22 mouse cellular contexts compared by ENCODE assay signal in the genomic region with DNA sequence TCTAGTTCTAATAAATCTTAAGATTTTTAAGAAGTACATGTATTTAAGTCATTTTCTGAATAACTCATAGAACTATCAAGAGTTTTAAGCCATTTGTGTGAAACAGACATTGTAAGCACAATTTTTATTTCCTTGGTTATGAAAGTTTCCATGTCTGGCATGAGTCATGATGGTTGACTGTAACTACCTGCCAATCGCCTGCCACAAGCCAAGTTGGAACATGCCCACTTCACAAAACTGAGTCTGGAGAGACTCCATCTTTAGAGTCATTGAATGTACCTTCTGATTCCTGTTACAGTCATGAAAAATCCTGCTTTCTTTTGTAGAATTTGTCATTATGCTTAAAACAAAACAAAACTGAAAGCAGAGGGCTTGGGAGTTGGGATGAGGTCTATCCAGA. TPM values are rescaled to one million over a fixed set of nuclear protein-coding genes. Genes with fewer than 3 reads are reported as not detected.
DNase-seq lines count a peak whose midpoint lies in the region; ATAC-seq and TF ChIP-seq lines count a peak whose summit lies in the region.
"Had no signal": no experiment of that assay in that cellular context is flagged by ENCODE, and none has a peak within 500 bp of the region (broad histone marks: within the 10 kb centered on the region; RNA-seq: fewer than 3 reads in every experiment).

No protein-coding gene starts in this region.

- H3K9me3 ChIP-seq in midbrain, embryonic 11.5 days (ENCODE audit: control insufficient read depth, low read length) = no peaks in the 10 kb centered on the region
- no peaks in the 10 kb centered on the region for H3K9me3 ChIP-seq in midbrain, embryonic 14.5 days (ENCODE audit: control insufficient read depth, low read length)
- H3K9me3 ChIP-seq: embryonic facial prominence, embryonic 10.5 days; embryonic facial prominence, embryonic 12.5 days; forebrain, embryonic 13.5 days; forebrain, embryonic 15.5 days had no signal

- H3K4me3 ChIP-seq in midbrain, embryonic 11.5 days (ENCODE audit: low read depth, low read length) = no peak overlapping the region
- no peak overlapping the region for H3K4me3 ChIP-seq in midbrain, embryonic 14.5 days (replicated peaks; ENCODE audit: low read depth, low read length)
- no peak overlapping the region for H3K4me3 ChIP-seq in thymus, adult 2 months (ENCODE audit: control insufficient read depth, insufficient read depth, low read length)
- H3K4me3 ChIP-seq: embryonic facial prominence, embryonic 10.5 days; embryonic facial prominence, embryonic 12.5 days; forebrain, embryonic 13.5 days; forebrain, embryonic 15.5 days had no signal

- DNase-seq in midbrain, embryonic 11.5 days (ENCODE audit: low spot score, missing footprints) = peak; percentile 68
- DNase-seq in midbrain, embryonic 14.5 days = no peak
- peak; percentile 42 for DNase-seq in NIH3T3 (ENCODE audit: low read depth)
- DNase-seq in fat pad, adult 2 months (ENCODE audit: extremely low read depth, low read depth, low spot score) = peak; percentile 36
- no peak for DNase-seq in B cell, adult 2 months
- DNase-seq in adrenal gland, postnatal 4 days (ENCODE audit: low spot score in 2 of 2) = no peak
- DNase-seq in thymus, adult 2 months = no peak
- DNase-seq: adrenal gland, adult 2 months; adrenal gland, postnatal 10 days; adrenal gland, postnatal 25 days; cerebellum, adult 11-12 months; cerebellum, adult 2 months; cerebellum, adult 9-10 months; cerebellum, postnatal 10 days; cerebellum, postnatal 25 days; forebrain, postnatal 0 days had no signal

- no peaks in the 10 kb centered on the region for H3K4me1 ChIP-seq in midbrain, embryonic 11.5 days (ENCODE audit: control insufficient read depth, insufficient read depth, low read length)
- no peaks in the 10 kb centered on the region for H3K4me1 ChIP-seq in midbrain, embryonic 14.5 days (ENCODE audit: control insufficient read depth, insufficient read depth, low read length)
- H3K4me1 ChIP-seq in thymus, adult 2 months (replicated peaks; ENCODE audit: control insufficient read depth, insufficient read depth, low read length) = no peaks in the 10 kb centered on the region
- H3K4me1 ChIP-seq: embryonic facial prominence, embryonic 10.5 days; embryonic facial prominence, embryonic 12.5 days; forebrain, embryonic 13.5 days; forebrain, embryonic 15.5 days had no signal

- H3K27me3 ChIP-seq in midbrain, embryonic 11.5 days (ENCODE audit: control insufficient read depth, insufficient read depth, low read length) = no peaks in the 10 kb centered on the region
- no peaks in the 10 kb centered on the region for H3K27me3 ChIP-seq in midbrain, embryonic 14.5 days (ENCODE audit: control insufficient read depth, insufficient read depth, low read length)
- H3K27me3 ChIP-seq in thymus, adult 2 months (ENCODE audit: control insufficient read depth, insufficient read depth, low read length) = no peaks in the 10 kb centered on the region
- H3K27me3 ChIP-seq: embryonic facial prominence, embryonic 12.5 days; forebrain, embryonic 13.5 days; forebrain, embryonic 15.5 days; Patski had no signal

- no peak overlapping the region for H3K27ac ChIP-seq in midbrain, embryonic 11.5 days (ENCODE audit: low read depth, low read length)
- no peak overlapping the region for H3K27ac ChIP-seq in midbrain, embryonic 14.5 days (replicated peaks; ENCODE audit: low read depth, low read length)
- H3K27ac ChIP-seq in thymus, adult 2 months (ENCODE audit: control insufficient read depth, insufficient read depth, low read length) = no peak overlapping the region
- H3K27ac ChIP-seq: embryonic facial prominence, embryonic 10.5 days; embryonic facial prominence, embryonic 12.5 days; forebrain, embryonic 13.5 days; forebrain, embryonic 15.5 days had no signal

- no peak for TF ChIP-seq POLR2A in thymus, adult 2 months (IDR thresholded peaks at IDR 0.05; ENCODE audit: control insufficient read depth, extremely low read depth, insufficient read depth, low read length, poor library complexity)

- WGBS in midbrain, embryonic 11.5 days = 100% methylated on average over 1 of the region's 1 CpGs
- 96% methylated on average over 1 of the region's 1 CpGs for WGBS in midbrain, embryonic 14.5 days
- WGBS in thymus, adult 2 months = 87% methylated on average over 1 of the region's 1 CpGs

- H3K36me3 ChIP-seq in midbrain, embryonic 11.5 days (ENCODE audit: control insufficient read depth, insufficient read depth, low read length) = peaks cover 3% of the 10 kb centered on the region; the same call in 1 of the 2 replicates
- H3K36me3 ChIP-seq in midbrain, embryonic 14.5 days (ENCODE audit: control insufficient read depth, insufficient read depth, low read length) = peaks cover 37% of the 10 kb centered on the region
- peaks cover 6% of the 10 kb centered on the region for H3K36me3 ChIP-seq in thymus, adult 2 months (ENCODE audit: control insufficient read depth, insufficient read depth, low read length)

- no peak for ATAC-seq in midbrain, embryonic 11.5 days (ENCODE audit: low FRiP score)
- no peak for ATAC-seq in midbrain, embryonic 14.5 days (ENCODE audit: low FRiP score, low TSS enrichment)
- ATAC-seq: activated CD4-positive, CD25-positive, alpha-beta regulatory T cell, adult 4 months; forebrain, embryonic 13.5 days; forebrain, embryonic 15.5 days; forebrain, postnatal 0 days; Patski had no signal

- H3K9ac ChIP-seq in midbrain, embryonic 11.5 days (ENCODE audit: low read length) = no peak overlapping the region
- no peak overlapping the region for H3K9ac ChIP-seq in midbrain, embryonic 14.5 days (replicated peaks; ENCODE audit: low read length)
- H3K9ac ChIP-seq: embryonic facial prominence, embryonic 12.5 days; forebrain, embryonic 13.5 days; forebrain, embryonic 15.5 days; forebrain, postnatal 0 days had no signal

- TF ChIP-seq CTCF in thymus, adult 2 months (IDR thresholded peaks at IDR 0.05; ENCODE audit: borderline replicate concordance, control insufficient read depth, extremely low read depth, insufficient read depth, low read length, poor library complexity) = no peak

- H3K4me2 ChIP-seq in midbrain, embryonic 11.5 days = no peak overlapping the region
- H3K4me2 ChIP-seq in midbrain, embryonic 14.5 days (ENCODE audit: low read length) = no peak overlapping the region
- H3K4me2 ChIP-seq: embryonic facial prominence, embryonic 12.5 days; forebrain, embryonic 13.5 days; forebrain, embryonic 15.5 days had no signal

RNA-seq across cellular contexts. Expression of gene Mbip, which starts 19.8 kb away (rescaled TPM):
- 46.0 and 54.0 TPM in 2 replicates for polyA plus RNA-seq in midbrain, embryonic 11.5 days (2014; fragmentation: Nextera tagmentation; extraction: Ambion mirVana)
- polyA plus RNA-seq in midbrain, embryonic 14.5 days (2014; fragmentation: Nextera tagmentation; extraction: Ambion mirVana) = 45.4 and 52.7 TPM in 2 replicates
- 10 to 100 TPM; 25.6 to 29.2 TPM for total RNA-seq in adrenal gland, postnatal 4 days (2021)
- 18.0 and 18.4 TPM in 2 replicates for polyA plus RNA-seq in thymus, adult 2 months (2012; rRNA removed)

Comparison
In these comparisons a context has a peak if more than half of its experiments do, and no peak if none do; other contexts are left out.
1. DNase-seq: peak in midbrain, embryonic 11.5 days (single experiment), NIH3T3 (single experiment) and fat pad, adult 2 months (single experiment); none in midbrain, embryonic 14.5 days (single experiment), B cell, adult 2 months (0 of 2), adrenal gland, postnatal 4 days (0 of 2) and thymus, adult 2 months (single experiment).